Mouse (Mus musculus): Measurements from ENCODE around the gene Frat1.

DNA sequence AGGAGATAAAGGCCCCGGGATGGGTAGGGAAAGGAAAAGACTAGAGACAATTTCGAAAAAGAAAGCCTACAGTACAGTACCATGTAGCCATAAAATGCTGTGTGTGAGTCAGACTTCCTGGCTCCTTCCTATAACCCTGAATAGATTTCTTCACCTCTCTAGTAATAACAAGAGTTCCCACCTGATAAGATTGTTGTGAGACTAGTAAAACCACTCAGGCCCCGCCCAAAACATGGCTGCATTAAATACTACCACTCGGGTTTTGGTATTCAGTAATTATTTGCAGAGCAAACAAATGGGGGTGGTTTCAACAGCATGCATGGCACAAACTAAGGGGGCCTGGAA, 8.1 kb downstream of the Frat1 start:
- no peak for TF ChIP-seq CTCF (IDR thresholded peaks at IDR 0.05; ENCODE audit: low read depth, low read length)
- TF ChIP-seq POLR2A (IDR thresholded peaks at IDR 0.05; ENCODE audit: borderline replicate concordance, low read depth, low read length), result no peak

Data from bone marrow macrophage, adult 2 months (primary cell).